Mouse (Mus musculus) kidney, adult 2 months (tissue): ENCODE measurements around the gene Ipo11.

ENCODE experiments used
- CTCF ChIP-seq: fragments of 200-500 bp; conservative IDR thresholded peaks from 2 replicates; pipeline ENCODE4 v1.5.1; 2011; ENCODE audit warnings: low read depth, mild to moderate bottlenecking, control low read depth, low read length, moderate library complexity, mixed read lengths; ENCODE audit not compliant: insufficient read depth, insufficient read length
- POLR2A ChIP-seq: fragments of 200-500 bp; IDR thresholded peaks from one replicate; pipeline ENCODE4 v1.6.1; 2011; ENCODE audit warnings: low read depth, low read length, control low read depth

DNA sequence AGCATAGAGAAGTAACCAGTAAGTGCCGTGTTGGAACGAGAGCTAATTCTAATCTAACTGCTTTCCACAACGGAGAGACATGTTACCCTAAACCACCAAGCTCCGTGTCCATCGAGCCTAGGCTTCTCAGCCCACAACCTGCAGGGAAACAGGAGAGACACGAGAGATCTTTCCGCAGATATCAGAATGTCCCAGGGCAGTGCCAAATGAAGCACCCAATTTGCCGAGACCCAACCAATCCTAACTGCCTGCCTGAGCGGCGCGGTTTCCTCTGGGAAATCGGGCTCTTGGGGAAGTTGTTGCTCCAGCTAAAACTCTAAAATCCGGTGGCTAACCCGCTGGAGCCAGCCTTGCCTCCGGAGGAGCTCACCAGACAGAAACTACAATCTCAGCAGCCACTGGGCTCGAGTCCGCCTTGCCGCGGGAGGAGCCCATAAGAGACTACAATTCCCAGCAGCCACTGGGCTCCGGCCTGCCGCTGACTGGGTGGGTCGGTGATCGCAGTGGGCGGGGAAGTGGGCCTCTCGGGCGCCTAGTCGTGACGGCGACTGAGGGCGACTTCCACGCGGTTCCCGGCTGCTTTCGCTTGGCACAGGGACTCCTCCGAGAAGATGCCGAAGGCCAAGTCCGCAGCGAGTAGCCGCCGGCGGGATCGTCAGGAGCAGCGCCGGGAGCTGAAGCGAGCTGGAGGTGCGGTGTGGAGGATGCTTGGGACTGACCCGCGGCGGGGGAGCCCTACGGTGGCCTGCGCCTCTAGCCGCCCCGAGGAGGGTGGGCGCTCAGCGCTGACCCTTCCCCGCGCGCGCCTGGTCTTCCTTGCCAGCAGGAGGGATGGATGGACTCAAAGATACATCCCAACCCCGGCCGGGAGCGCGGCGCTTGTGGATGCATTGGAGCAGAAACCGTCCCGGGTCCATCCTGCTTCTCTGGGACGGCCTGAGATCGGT lies 10.1 kb upstream of the Ipo11 start, which contains the start of gene Dimt1:
- TF ChIP-seq CTCF: no peak
- no peak for TF ChIP-seq POLR2A
